Mouse (Mus musculus): ENCODE results near the gene Alk. TPM values are rescaled to one million over a fixed set of nuclear protein-coding genes. Genes with fewer than 3 reads are reported as not detected.

The Alk gene
- polyA plus RNA-seq (2014; fragmentation: Nextera tagmentation; extraction: Ambion mirVana): 0.11 and 0.20 TPM in 2 replicates

- Histone ChIP-seq H3K27ac (ENCODE audit: low read depth, low read length) (no peak within 1 kb of the TSS), H3K36me3 (ENCODE audit: control insufficient read depth, insufficient read depth, low read length) (no peaks in the 10 kb centered on the region), H3K4me1 (ENCODE audit: control insufficient read depth, insufficient read depth, low read length) (peaks cover 6% of the 10 kb centered on the region; the same call in 1 of the 2 replicates), H3K9me3 (ENCODE audit: control insufficient read depth, low read length) (no peaks in the 10 kb centered on the region), H3K9ac (ENCODE audit: low read depth, low read length) (no peak within 1 kb of the TSS), H3K4me2 (replicated peaks; ENCODE audit: low read depth, low read length) (peak within 1 kb of the TSS; percentile 83), H3K27me3 (ENCODE audit: control insufficient read depth, insufficient read depth, low read length) (peaks cover 32% of the 10 kb centered on the region), H3K4me3 (ENCODE audit: low read length) (peak within 1 kb of the TSS; percentile 44)
- peak; percentile 92 for ATAC-seq (ENCODE audit: low FRiP score, low TSS enrichment)
- WGBS: under 1% methylated on average over 32 of the region's 32 CpGs
Observed at GRCm38 (mm10) chr17:72604610-72604980, at the start of gene Alk. Gene Alk, minus strand, starts transcription at chr17:72604627.

GRCm38 (mm10) chr17:72652801-72653200 is 48.4 kb upstream of the Alk start:
- 83% methylated on average over 1 of the region's 1 CpGs for WGBS
- Histone ChIP-seq H3K4me1 (ENCODE audit: control insufficient read depth, insufficient read depth, low read length) (no peaks in the 10 kb centered on the region), H3K9me3 (ENCODE audit: control insufficient read depth, low read length) (no peaks in the 10 kb centered on the region), H3K4me2 (replicated peaks; ENCODE audit: low read depth, low read length) (no peak overlapping the region), H3K27ac (ENCODE audit: low read depth, low read length) (no peak overlapping the region), H3K36me3 (ENCODE audit: control insufficient read depth, insufficient read depth, low read length) (no peaks in the 10 kb centered on the region), H3K27me3 (ENCODE audit: control insufficient read depth, insufficient read depth, low read length) (no peaks in the 10 kb centered on the region), H3K4me3 (ENCODE audit: low read length) (no peak overlapping the region), H3K9ac (ENCODE audit: low read depth, low read length) (no peak overlapping the region)
- ATAC-seq (ENCODE audit: low FRiP score, low TSS enrichment): no peak

GRCm38 (mm10) chr17:72648607-72649217 is 44.3 kb upstream of the Alk start:
- H3K4me2 ChIP-seq (replicated peaks; ENCODE audit: low read depth, low read length): no peak overlapping the region
- no peaks in the 10 kb centered on the region for H3K36me3 ChIP-seq (ENCODE audit: control insufficient read depth, insufficient read depth, low read length)
- no peaks in the 10 kb centered on the region for H3K4me1 ChIP-seq (ENCODE audit: control insufficient read depth, insufficient read depth, low read length)
- no peaks in the 10 kb centered on the region for H3K27me3 ChIP-seq (ENCODE audit: control insufficient read depth, insufficient read depth, low read length)
- WGBS: 67% methylated on average over 6 of the region's 6 CpGs
- no peaks in the 10 kb centered on the region for H3K9me3 ChIP-seq (ENCODE audit: control insufficient read depth, low read length)
- H3K27ac ChIP-seq (ENCODE audit: low read depth, low read length): no peak overlapping the region
- no peak for ATAC-seq (ENCODE audit: low FRiP score, low TSS enrichment)
- no peak overlapping the region for H3K4me3 ChIP-seq (ENCODE audit: low read length)
- H3K9ac ChIP-seq (ENCODE audit: low read depth, low read length): no peak overlapping the region

- WGBS: 73% methylated on average over 5 of the region's 5 CpGs
- Histone ChIP-seq H3K4me3 (ENCODE audit: low read length) (no peak overlapping the region), H3K36me3 (ENCODE audit: control insufficient read depth, insufficient read depth, low read length) (no peaks in the 10 kb centered on the region), H3K27me3 (ENCODE audit: control insufficient read depth, insufficient read depth, low read length) (no peaks in the 10 kb centered on the region), H3K4me1 (ENCODE audit: control insufficient read depth, insufficient read depth, low read length) (no peaks in the 10 kb centered on the region), H3K4me2 (replicated peaks; ENCODE audit: low read depth, low read length) (no peak overlapping the region), H3K9ac (ENCODE audit: low read depth, low read length) (no peak overlapping the region), H3K9me3 (ENCODE audit: control insufficient read depth, low read length) (no peaks in the 10 kb centered on the region), H3K27ac (ENCODE audit: low read depth, low read length) (no peak overlapping the region)
- no peak for ATAC-seq (ENCODE audit: low FRiP score, low TSS enrichment)
Observed at GRCm38 (mm10) chr17:72646167-72646566, 41.7 kb upstream of the Alk start.

- Histone ChIP-seq H3K9ac (ENCODE audit: low read depth, low read length) (no peak overlapping the region), H3K27me3 (ENCODE audit: control insufficient read depth, insufficient read depth, low read length) (no peaks in the 10 kb centered on the region), H3K4me1 (ENCODE audit: control insufficient read depth, insufficient read depth, low read length) (no peaks in the 10 kb centered on the region), H3K4me2 (replicated peaks; ENCODE audit: low read depth, low read length) (no peak overlapping the region), H3K27ac (ENCODE audit: low read depth, low read length) (no peak overlapping the region), H3K9me3 (ENCODE audit: control insufficient read depth, low read length) (no peaks in the 10 kb centered on the region), H3K36me3 (ENCODE audit: control insufficient read depth, insufficient read depth, low read length) (no peaks in the 10 kb centered on the region), H3K4me3 (ENCODE audit: low read length) (no peak overlapping the region)
- no peak for ATAC-seq (ENCODE audit: low FRiP score, low TSS enrichment)
- 74% methylated on average over 4 of the region's 4 CpGs for WGBS
Observed at GRCm38 (mm10) chr17:72640095-72640494, 35.7 kb upstream of the Alk start.

GRCm38 (mm10) chr17:72639400-72639799 is 35.0 kb upstream of the Alk start:
- H3K4me2 ChIP-seq (replicated peaks; ENCODE audit: low read depth, low read length): no peak overlapping the region
- H3K4me1 ChIP-seq (ENCODE audit: control insufficient read depth, insufficient read depth, low read length): no peaks in the 10 kb centered on the region
- no peaks in the 10 kb centered on the region for H3K9me3 ChIP-seq (ENCODE audit: control insufficient read depth, low read length)
- H3K36me3 ChIP-seq (ENCODE audit: control insufficient read depth, insufficient read depth, low read length): no peaks in the 10 kb centered on the region
- H3K27ac ChIP-seq (ENCODE audit: low read depth, low read length): no peak overlapping the region
- no peaks in the 10 kb centered on the region for H3K27me3 ChIP-seq (ENCODE audit: control insufficient read depth, insufficient read depth, low read length)
- no peak overlapping the region for H3K9ac ChIP-seq (ENCODE audit: low read depth, low read length)
- 56% methylated on average over 7 of the region's 7 CpGs for WGBS
- ATAC-seq (ENCODE audit: low FRiP score, low TSS enrichment): no peak
- no peak overlapping the region for H3K4me3 ChIP-seq (ENCODE audit: low read length)

- Histone ChIP-seq H3K9ac (ENCODE audit: low read depth, low read length) (no peak overlapping the region), H3K4me1 (ENCODE audit: control insufficient read depth, insufficient read depth, low read length) (peaks cover 6% of the 10 kb centered on the region; the same call in 1 of the 2 replicates), H3K9me3 (ENCODE audit: control insufficient read depth, low read length) (no peaks in the 10 kb centered on the region), H3K27ac (ENCODE audit: low read depth, low read length) (no peak overlapping the region), H3K4me3 (ENCODE audit: low read length) (no peak overlapping the region), H3K4me2 (replicated peaks; ENCODE audit: low read depth, low read length) (no peak overlapping the region), H3K27me3 (ENCODE audit: control insufficient read depth, insufficient read depth, low read length) (peaks cover 32% of the 10 kb centered on the region), H3K36me3 (ENCODE audit: control insufficient read depth, insufficient read depth, low read length) (no peaks in the 10 kb centered on the region)
- no peak for ATAC-seq (ENCODE audit: low FRiP score, low TSS enrichment)
- WGBS: 9% methylated on average over 4 of the region's 4 CpGs
Observed at GRCm38 (mm10) chr17:72606251-72606650, 1.8 kb upstream of the Alk start.

GRCm38 (mm10) chr17:72603886-72604609 is 379 bp downstream of the Alk start:
- Histone ChIP-seq H3K4me3 (ENCODE audit: low read length) (peak overlapping the region; percentile 44), H3K4me1 (ENCODE audit: control insufficient read depth, insufficient read depth, low read length) (peaks cover 6% of the 10 kb centered on the region; the same call in 1 of the 2 replicates), H3K9ac (ENCODE audit: low read depth, low read length) (no peak overlapping the region), H3K4me2 (replicated peaks; ENCODE audit: low read depth, low read length) (peak overlapping the region; percentile 83), H3K27ac (ENCODE audit: low read depth, low read length) (no peak overlapping the region), H3K36me3 (ENCODE audit: control insufficient read depth, insufficient read depth, low read length) (no peaks in the 10 kb centered on the region), H3K27me3 (ENCODE audit: control insufficient read depth, insufficient read depth, low read length) (peaks cover 32% of the 10 kb centered on the region), H3K9me3 (ENCODE audit: control insufficient read depth, low read length) (no peaks in the 10 kb centered on the region)
- peak; percentile 68 for ATAC-seq (ENCODE audit: low FRiP score, low TSS enrichment)
- 3% methylated on average over 50 of the region's 51 CpGs for WGBS
